Mouse (Mus musculus): ENCODE measurements around the gene Tmem123. TPM values are rescaled to one million over a fixed set of nuclear protein-coding genes. Genes with fewer than 3 reads are reported as not detected.

The Tmem123 gene
- total and polyA plus RNA-seq, 3 experiments: 43.5 to 88.8 TPM; not detected in 1

- no peaks in the 10 kb centered on the region for H3K79me2 ChIP-seq (ENCODE audit: control insufficient read depth, insufficient read depth, low read length, poor library complexity)
- peak; percentile 61 for DNase-seq (ENCODE audit: low read depth, low spot score)
- H3K4me1 ChIP-seq (ENCODE audit: control insufficient read depth in 1 of 2, insufficient read depth in 2 of 2, low read length in 2 of 2): peaks cover 10 to 12% of the 10 kb centered on the region in 2 experiments
- H3K36me3 ChIP-seq (ENCODE audit: control insufficient read depth in 1 of 2, insufficient read depth in 2 of 2, low read length in 2 of 2): peaks cover 16 to 17% of the 10 kb centered on the region in 2 experiments
- TF ChIP-seq ELF1 (IDR thresholded peaks at IDR 0.05; ENCODE audit: low read depth, low read length) (no peak), MAX (IDR thresholded peaks at IDR 0.05; ENCODE audit: low read length) (no peak), POLR2A (IDR thresholded peaks at IDR 0.05; ENCODE audit: control insufficient read depth in 1 of 2, insufficient read depth in 1 of 2, low read depth in 1 of 2, low read length in 2 of 2, poor library complexity in 1 of 2) (0 out of 4 replicates have a peak, but pooled peaks of 1 of the 2 experiments have one; percentile 1)
- H3K27ac ChIP-seq (ENCODE audit: control insufficient read depth, low read depth, low read length): no peak overlapping the region
- H3K9ac ChIP-seq (ENCODE audit: control insufficient read depth, low read depth, low read length, poor library complexity, severe bottlenecking): no peak overlapping the region
- no peaks in the 10 kb centered on the region for H3K27me3 ChIP-seq (ENCODE audit: control insufficient read depth in 1 of 2, insufficient read depth in 2 of 2, low read length in 2 of 2)
- H3K9me3 ChIP-seq (replicated peaks; ENCODE audit: insufficient read depth, low read length): no peaks in the 10 kb centered on the region
- no peak overlapping the region for H3K4me3 ChIP-seq (ENCODE audit: control insufficient read depth in 1 of 2, insufficient read depth in 1 of 2, low read depth in 2 of 2, low read length in 2 of 2)
These were observed 31.7 kb downstream of the Tmem123 start for GRCm38 (mm10) chr9:7795581-7795980.

GRCm38 (mm10) chr9:7796129-7796864 lies 32.5 kb downstream of the Tmem123 start:
- H3K9ac ChIP-seq (ENCODE audit: control insufficient read depth, low read depth, low read length, poor library complexity, severe bottlenecking): no peak overlapping the region
- DNase-seq (ENCODE audit: low read depth, low spot score): peak; percentile 49
- H3K27ac ChIP-seq (ENCODE audit: control insufficient read depth, low read depth, low read length): no peak overlapping the region
- 0 out of 2 replicates have a peak, but pooled peaks cover 1% of the 10 kb centered on the region for H3K79me2 ChIP-seq (ENCODE audit: control insufficient read depth, insufficient read depth, low read length, poor library complexity)
- H3K4me3 ChIP-seq (ENCODE audit: control insufficient read depth in 1 of 2, insufficient read depth in 1 of 2, low read depth in 2 of 2, low read length in 2 of 2): no peak overlapping the region
- H3K27me3 ChIP-seq (ENCODE audit: control insufficient read depth in 1 of 2, insufficient read depth in 2 of 2, low read length in 2 of 2): no peaks in the 10 kb centered on the region
- TF ChIP-seq MAFK (IDR thresholded peaks at IDR 0.05; ENCODE audit: borderline replicate concordance, low read depth, low read length) (no peak), MAZ (IDR thresholded peaks at IDR 0.05; ENCODE audit: low read depth, low read length) (no peak), POLR2A (IDR thresholded peaks at IDR 0.05; ENCODE audit: control insufficient read depth in 1 of 2, insufficient read depth in 1 of 2, low read depth in 1 of 2, low read length in 2 of 2, poor library complexity in 1 of 2) (peak in 1 of 2 experiments; percentile 40; a peak in 2 of 4 replicates), ZC3H11A (IDR thresholded peaks at IDR 0.05; ENCODE audit: low read depth, low read length) (no peak), ETS1 (IDR thresholded peaks at IDR 0.05; ENCODE audit: low read depth, low read length) (no peak), POLR2AphosphoS2 (IDR thresholded peaks at IDR 0.05; ENCODE audit: low read length) (peak; percentile 66; the same call in 1 of the 2 replicates), MXI1 (IDR thresholded peaks at IDR 0.05; ENCODE audit: low read depth, low read length) (no peak), RCOR1 (IDR thresholded peaks at IDR 0.05; ENCODE audit: low read depth, low read length) (no peak)
- H3K36me3 ChIP-seq (ENCODE audit: control insufficient read depth in 1 of 2, insufficient read depth in 2 of 2, low read length in 2 of 2): peaks cover 8 to 17% of the 10 kb centered on the region in 2 experiments
- H3K9me3 ChIP-seq (replicated peaks; ENCODE audit: insufficient read depth, low read length): no peaks in the 10 kb centered on the region
- H3K4me1 ChIP-seq (ENCODE audit: control insufficient read depth in 1 of 2, insufficient read depth in 2 of 2, low read length in 2 of 2): peaks cover 6% of the 10 kb centered on the region in 2 experiments

- no peak overlapping the region for H3K4me3 ChIP-seq (ENCODE audit: control insufficient read depth in 1 of 2, insufficient read depth in 1 of 2, low read depth in 2 of 2, low read length in 2 of 2)
- DNase-seq (ENCODE audit: low read depth, low spot score): peak; percentile 54
- H3K4me1 ChIP-seq (ENCODE audit: control insufficient read depth in 1 of 2, insufficient read depth in 2 of 2, low read length in 2 of 2): no peaks in the 10 kb centered on the region; a peak in 1 of 4 replicates
- no peak overlapping the region for H3K9ac ChIP-seq (ENCODE audit: control insufficient read depth, low read depth, low read length, poor library complexity, severe bottlenecking)
- 0 out of 2 replicates have a peak, but pooled peaks cover 1% of the 10 kb centered on the region for H3K79me2 ChIP-seq (ENCODE audit: control insufficient read depth, insufficient read depth, low read length, poor library complexity)
- H3K27ac ChIP-seq (ENCODE audit: control insufficient read depth, low read depth, low read length): no peak overlapping the region
- H3K9me3 ChIP-seq (replicated peaks; ENCODE audit: insufficient read depth, low read length): no peaks in the 10 kb centered on the region
- H3K36me3 ChIP-seq (ENCODE audit: control insufficient read depth in 1 of 2, insufficient read depth in 2 of 2, low read length in 2 of 2): peaks cover 2 to 6% of the 10 kb centered on the region in 2 experiments
- H3K27me3 ChIP-seq (ENCODE audit: control insufficient read depth in 1 of 2, insufficient read depth in 2 of 2, low read length in 2 of 2): no peaks in the 10 kb centered on the region
- TF ChIP-seq MAX (IDR thresholded peaks at IDR 0.05; ENCODE audit: low read length) (no peak), GABPA (IDR thresholded peaks at IDR 0.05; ENCODE audit: low read depth, low read length) (no peak), HCFC1 (IDR thresholded peaks at IDR 0.05; ENCODE audit: low read depth, low read length) (no peak), TAL1 (IDR thresholded peaks at IDR 0.05; ENCODE audit: low read length) (no peak), CTCF (IDR thresholded peaks at IDR 0.05 in 2 of 3, conservative IDR thresholded peaks at IDR 0.05 in 1 of 3; ENCODE audit: control insufficient read depth in 1 of 3, insufficient read depth in 1 of 3, low read depth in 2 of 3, low read length in 3 of 3, poor library complexity in 1 of 3, severe bottlenecking in 1 of 3) (no peak), UBTF (IDR thresholded peaks at IDR 0.05; ENCODE audit: borderline replicate concordance, insufficient read depth, low read depth, low read length) (no peak), GATA1 (IDR thresholded peaks at IDR 0.05; ENCODE audit: low read depth, low read length) (no peak), POLR2AphosphoS5 (IDR thresholded peaks at IDR 0.05; ENCODE audit: borderline replicate concordance, low read depth, low read length) (no peak; the same call in 1 of the 2 replicates), SIN3A (IDR thresholded peaks at IDR 0.05; ENCODE audit: low read length) (no peak), ZNF384 (IDR thresholded peaks at IDR 0.05; ENCODE audit: low read depth, low read length) (no peak), NRF1 (IDR thresholded peaks at IDR 0.05; ENCODE audit: insufficient read depth, low read depth, low read length, poor library complexity, severe bottlenecking) (no peak), NELFE (IDR thresholded peaks at IDR 0.05; ENCODE audit: low read depth, low read length) (no peak), USF1 (IDR thresholded peaks at IDR 0.05; ENCODE audit: low read depth, low read length) (no peak), ZC3H11A (IDR thresholded peaks at IDR 0.05; ENCODE audit: low read depth, low read length) (no peak), CHD2 (IDR thresholded peaks at IDR 0.05; ENCODE audit: low read length) (no peak), E2F4 (IDR thresholded peaks at IDR 0.05; ENCODE audit: borderline replicate concordance, low read depth, low read length) (no peak), RAD21 (IDR thresholded peaks at IDR 0.05; ENCODE audit: low read depth, low read length) (no peak)
These were observed 33.7 kb downstream of the Tmem123 start for GRCm38 (mm10) chr9:7797542-7797941.
